Mouse (Mus musculus) ES-E14 (cell line): ENCODE data around the gene Fam151a.

Source experiments
- CHD2 ChIP-seq: IDR thresholded peaks from 2 replicates; pipeline ENCODE4 v1.6.1; 2014; ENCODE audit warnings: mild to moderate bottlenecking, low read depth, low read length, inconsistent platforms
- HCFC1 ChIP-seq: IDR thresholded peaks from 2 replicates; pipeline ENCODE4 v1.6.1; 2012; ENCODE audit warnings: low read length, inconsistent platforms, borderline replicate concordance; ENCODE audit not compliant: insufficient read depth
- MAFK ChIP-seq: IDR thresholded peaks from 2 replicates; pipeline ENCODE4 v1.6.1; 2014; ENCODE audit warnings: mild to moderate bottlenecking, low read depth, low read length, inconsistent platforms; ENCODE audit not compliant: insufficient read depth

DNA sequence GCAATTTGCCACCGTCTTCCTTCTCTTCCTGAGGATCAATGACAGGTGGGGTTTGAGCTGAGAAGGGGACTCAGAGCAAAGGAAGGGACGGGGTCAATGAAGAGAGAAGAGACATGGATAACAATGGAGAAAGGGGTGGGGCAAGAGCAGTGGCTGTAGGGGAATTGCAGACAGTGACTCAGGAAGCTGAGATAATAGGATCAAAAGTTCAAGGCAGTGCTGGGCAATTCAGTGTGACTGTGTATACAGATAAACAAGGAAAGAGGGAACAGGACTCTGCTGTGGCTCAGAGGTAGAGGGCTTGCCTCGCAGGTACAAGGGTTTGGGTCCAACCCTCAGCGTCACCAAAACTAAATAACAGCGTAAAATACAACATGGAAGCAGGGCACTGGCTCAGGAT lies 25.7 kb upstream of the Fam151a start:
- TF ChIP-seq HCFC1 (no peak), CHD2 (no peak), MAFK (no peak)
